Mouse (Mus musculus): Measurements from ENCODE around the gene Crlf1. TPM values are rescaled to one million over a fixed set of nuclear protein-coding genes. Genes with fewer than 3 reads are reported as not detected.

Gene Crlf1
- total and polyA plus RNA-seq, 3 experiments = 3.8 to 26.6 TPM; not detected in 1

DNA sequence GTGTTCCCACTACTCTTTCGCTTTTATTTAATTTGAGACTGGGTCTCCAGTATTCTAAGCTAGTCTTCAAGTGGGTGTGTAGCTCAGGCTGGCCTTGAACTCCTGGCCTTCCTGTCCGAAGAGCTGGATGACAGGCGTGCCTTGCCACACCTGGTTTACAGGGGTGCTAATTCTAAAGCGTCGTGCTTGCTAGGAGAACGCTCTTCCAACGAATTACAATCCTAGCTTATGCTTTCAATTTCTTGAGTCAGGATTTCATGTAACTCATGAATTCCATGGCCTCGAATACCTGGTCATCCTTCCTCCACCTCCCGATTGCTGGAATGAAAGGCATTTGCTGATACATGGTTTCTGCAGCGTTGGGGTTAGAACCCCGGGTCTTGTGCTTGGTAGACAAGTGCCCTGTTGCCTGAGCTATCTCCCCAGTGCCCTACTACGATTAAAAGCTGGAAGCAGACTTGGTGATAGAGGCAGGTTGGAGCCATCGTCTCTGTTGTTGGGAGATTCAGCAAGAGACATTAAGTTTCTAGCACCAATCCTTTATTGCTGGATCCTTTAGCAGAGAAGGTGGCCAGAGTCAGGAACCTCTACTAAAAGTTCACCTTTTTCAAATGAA is 35.3 kb downstream of the Crlf1 start:
- no peaks in the 10 kb centered on the region for H3K9me3 ChIP-seq (replicated peaks; ENCODE audit: insufficient read depth, low read length)

GRCm38 (mm10) chr8:70529299-70529698 is 36.3 kb downstream of the Crlf1 start:
- peak overlapping the region; percentile 96 for H3K9ac ChIP-seq (ENCODE audit: control insufficient read depth, low read depth, low read length, poor library complexity, severe bottlenecking)

More for the DNA sequence above, 35.3 kb downstream of the Crlf1 start:
- Histone ChIP-seq H3K79me2 (ENCODE audit: control insufficient read depth, insufficient read depth, low read length, poor library complexity) (peaks cover 29% of the 10 kb centered on the region), H3K36me3 (ENCODE audit: control insufficient read depth in 1 of 2, insufficient read depth in 2 of 2, low read length in 2 of 2) (peaks cover 0 to 30% of the 10 kb centered on the region in 2 experiments; a peak in 2 of 4 replicates), H3K9ac (ENCODE audit: control insufficient read depth, low read depth, low read length, poor library complexity, severe bottlenecking) (peak overlapping the region; percentile 96), H3K27me3 (ENCODE audit: control insufficient read depth in 1 of 2, insufficient read depth in 2 of 2, low read length in 2 of 2) (no peaks in the 10 kb centered on the region), H3K4me3 (ENCODE audit: control insufficient read depth in 1 of 2, insufficient read depth in 1 of 2, low read depth in 2 of 2, low read length in 2 of 2) (peak overlapping the region; percentile 70 to 98), H3K27ac (ENCODE audit: control insufficient read depth, low read depth, low read length) (peak overlapping the region; percentile 81), H3K4me1 (ENCODE audit: control insufficient read depth in 1 of 2, insufficient read depth in 2 of 2, low read length in 2 of 2) (peaks cover 0 to 28% of the 10 kb centered on the region in 2 experiments; a peak in 3 of 4 replicates)
- DNase-seq (ENCODE audit: low read depth, low spot score) = peak; percentile 67
- TF ChIP-seq MXI1 (IDR thresholded peaks at IDR 0.05; ENCODE audit: low read depth, low read length) = peak; percentile 67; the same call in 1 of the 2 replicates
- TF ChIP-seq TBP (IDR thresholded peaks at IDR 0.05; ENCODE audit: low read depth, low read length) = peak; percentile 78
- TF ChIP-seq MAX (IDR thresholded peaks at IDR 0.05; ENCODE audit: low read length) = no peak; the same call in 1 of the 2 replicates
- TF ChIP-seq MYC (IDR thresholded peaks at IDR 0.05; ENCODE audit: low read depth, low read length) = 0 out of 2 replicates have a peak, but pooled peaks have one; percentile 18
- TF ChIP-seq CHD1 (IDR thresholded peaks at IDR 0.05; ENCODE audit: low read depth, low read length) = 0 out of 2 replicates have a peak, but pooled peaks have one; percentile 42

DNA sequence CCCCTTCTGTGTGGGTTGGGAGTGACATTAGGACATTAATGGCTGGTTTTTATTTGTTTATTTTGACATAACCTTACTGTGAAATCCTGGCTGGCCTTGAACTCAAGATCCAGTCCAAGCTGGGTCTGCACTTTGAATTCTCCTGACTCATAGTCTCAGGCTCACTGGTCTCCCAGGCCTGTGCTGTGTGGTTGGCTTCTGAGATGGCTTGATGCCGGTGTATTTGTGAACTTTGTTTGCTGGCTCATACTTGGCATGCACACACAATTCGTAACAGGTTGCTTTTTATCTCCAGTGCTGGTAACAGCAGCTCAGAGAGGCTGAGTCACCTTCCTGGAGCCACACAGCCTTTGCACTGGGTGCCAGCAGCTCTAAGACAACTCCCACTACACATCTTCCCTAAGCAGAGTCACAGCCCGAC is 36.8 kb downstream of the Crlf1 start:
- TF ChIP-seq TBP (IDR thresholded peaks at IDR 0.05; ENCODE audit: low read depth, low read length) = 0 out of 2 replicates have a peak, but pooled peaks have one; percentile 37
- no peak for TF ChIP-seq ZNF384 (IDR thresholded peaks at IDR 0.05; ENCODE audit: low read depth, low read length)
- peak in 1 of 2 experiments; percentile 19; a peak in 1 of 4 replicates for TF ChIP-seq EP300 (IDR thresholded peaks at IDR 0.05; ENCODE audit: low read depth in 1 of 2, low read length in 2 of 2)
- peak; percentile 28; the same call in 1 of the 2 replicates for TF ChIP-seq GATA1 (IDR thresholded peaks at IDR 0.05; ENCODE audit: low read depth, low read length)
- Histone ChIP-seq H3K9ac (ENCODE audit: control insufficient read depth, low read depth, low read length, poor library complexity, severe bottlenecking) (peak overlapping the region; percentile 96), H3K9me3 (replicated peaks; ENCODE audit: insufficient read depth, low read length) (no peaks in the 10 kb centered on the region), H3K36me3 (ENCODE audit: control insufficient read depth in 1 of 2, insufficient read depth in 2 of 2, low read length in 2 of 2) (peaks cover 0 to 23% of the 10 kb centered on the region in 2 experiments; a peak in 2 of 4 replicates), H3K4me1 (ENCODE audit: control insufficient read depth in 1 of 2, insufficient read depth in 2 of 2, low read length in 2 of 2) (peaks cover 0 to 23% of the 10 kb centered on the region in 2 experiments; a peak in 3 of 4 replicates), H3K79me2 (ENCODE audit: control insufficient read depth, insufficient read depth, low read length, poor library complexity) (peaks cover 29% of the 10 kb centered on the region), H3K27me3 (ENCODE audit: control insufficient read depth in 1 of 2, insufficient read depth in 2 of 2, low read length in 2 of 2) (no peaks in the 10 kb centered on the region), H3K27ac (ENCODE audit: control insufficient read depth, low read depth, low read length) (peak overlapping the region; percentile 81), H3K4me3 (ENCODE audit: control insufficient read depth in 1 of 2, insufficient read depth in 1 of 2, low read depth in 2 of 2, low read length in 2 of 2) (peak overlapping the region in 1 of 2 experiments; percentile 7; a peak in 1 of 4 replicates)
- peak; percentile 80 for DNase-seq (ENCODE audit: low read depth, low spot score)

More at GRCm38 (mm10) chr8:70529299-70529698, 36.3 kb downstream of the Crlf1 start:
- Histone ChIP-seq H3K9me3 (replicated peaks; ENCODE audit: insufficient read depth, low read length) (no peaks in the 10 kb centered on the region), H3K4me3 (ENCODE audit: control insufficient read depth in 1 of 2, insufficient read depth in 1 of 2, low read depth in 2 of 2, low read length in 2 of 2) (peak overlapping the region in 1 of 2 experiments; percentile 7; a peak in 1 of 4 replicates), H3K27me3 (ENCODE audit: control insufficient read depth in 1 of 2, insufficient read depth in 2 of 2, low read length in 2 of 2) (no peaks in the 10 kb centered on the region), H3K79me2 (ENCODE audit: control insufficient read depth, insufficient read depth, low read length, poor library complexity) (peaks cover 29% of the 10 kb centered on the region), H3K4me1 (ENCODE audit: control insufficient read depth in 1 of 2, insufficient read depth in 2 of 2, low read length in 2 of 2) (peaks cover 0 to 23% of the 10 kb centered on the region in 2 experiments; a peak in 3 of 4 replicates), H3K36me3 (ENCODE audit: control insufficient read depth in 1 of 2, insufficient read depth in 2 of 2, low read length in 2 of 2) (peaks cover 0 to 23% of the 10 kb centered on the region in 2 experiments; a peak in 2 of 4 replicates), H3K27ac (ENCODE audit: control insufficient read depth, low read depth, low read length) (peak overlapping the region; percentile 81)
- peak; percentile 40 for DNase-seq (ENCODE audit: low read depth, low spot score)
- TF ChIP-seq TCF12 (IDR thresholded peaks at IDR 0.05; ENCODE audit: low read depth, low read length) = no peak
- TF ChIP-seq RCOR1 (IDR thresholded peaks at IDR 0.05; ENCODE audit: low read depth, low read length) = no peak
- 0 out of 2 replicates have a peak, but pooled peaks have one; percentile 15 for TF ChIP-seq POLR2AphosphoS2 (IDR thresholded peaks at IDR 0.05; ENCODE audit: low read length)
- TF ChIP-seq UBTF (IDR thresholded peaks at IDR 0.05; ENCODE audit: borderline replicate concordance, insufficient read depth, low read depth, low read length) = no peak

Measured in MEL (cell line).